Mouse (Mus musculus) small intestine, adult 2 months (tissue): Measurements from ENCODE around the gene Slc9a9.

Experiments
- CTCF ChIP-seq: fragments of 200-500 bp; IDR thresholded peaks from 2 replicates; pipeline ENCODE4 v1.5.1; 2012; ENCODE audit warnings: low read depth, mild to moderate bottlenecking, control low read depth, inconsistent platforms, low read length, moderate library complexity, mixed read lengths; ENCODE audit not compliant: insufficient replicate concordance, insufficient read length; ENCODE audit errors: extremely low read depth
- POLR2A ChIP-seq: fragments of 200-500 bp; IDR thresholded peaks from 2 replicates; pipeline ENCODE4 v1.6.1; 2012; ENCODE audit warnings: low read depth, mild to moderate bottlenecking, control low read depth, inconsistent platforms, low read length, moderate library complexity

- TF ChIP-seq CTCF (no peak), POLR2A (no peak)
Measured at GRCm38 (mm10) chr9:95178170-95178569, 508.5 kb downstream of the Slc9a9 start.
